Mouse (Mus musculus) heart, adult 9 months (tissue): ENCODE data around the gene Schip1.
A peak's percentile ranks its signal among the peaks of the same experiment; 100 is the strongest.
"Not testable (repeated sequence)": the region's sequence is repeated elsewhere in the genome, so short reads cannot be mapped to it uniquely, and the experiment has no call there.

Experiments used
- DNase-seq, 2 experiments: peaks; one replicate each; pipeline ENCODE4 v3.0.0; 2022; ENCODE audit warnings: low spot score in 2 of 2

Schip1 gene

GRCm38 (mm10) chr3:68064731-68065130 is at the start of gene Schip1:
Schip1 (plus strand) TSS chr3:68064802.
- DNase-seq, result no peak

- no peak for DNase-seq
Measured at GRCm38 (mm10) chr3:68015786-68016185, 48.8 kb upstream of the Schip1 start.

GRCm38 (mm10) chr3:68019401-68019800 is 45.2 kb upstream of the Schip1 start:
- DNase-seq, result no peak

GRCm38 (mm10) chr3:68036097-68036496 is 28.5 kb upstream of the Schip1 start:
- no peak for DNase-seq

- no peak for DNase-seq
Measured at GRCm38 (mm10) chr3:68042951-68043350, 21.7 kb upstream of the Schip1 start.

GRCm38 (mm10) chr3:68045475-68046416 is 18.9 kb upstream of the Schip1 start:
- DNase-seq, result no peak

- DNase-seq, result no peak
Measured at GRCm38 (mm10) chr3:68053538-68053937, 11.1 kb upstream of the Schip1 start.

- DNase-seq, result no peak
Measured at GRCm38 (mm10) chr3:68055071-68055470, 9.5 kb upstream of the Schip1 start.

- DNase-seq, result peak; percentile 24 to 61
Measured at GRCm38 (mm10) chr3:68056373-68057275, 8.0 kb upstream of the Schip1 start.

GRCm38 (mm10) chr3:68059162-68059800 is 5.3 kb upstream of the Schip1 start:
- DNase-seq, result no peak

- DNase-seq, result no peak
Measured at GRCm38 (mm10) chr3:68071395-68072386, 7.1 kb downstream of the Schip1 start.

- DNase-seq, result no peak
Measured at GRCm38 (mm10) chr3:68077406-68077805, 12.8 kb downstream of the Schip1 start.

GRCm38 (mm10) chr3:68085024-68085423 is 20.4 kb downstream of the Schip1 start:
- DNase-seq, result no peak

- no peak for DNase-seq
Measured at GRCm38 (mm10) chr3:68092108-68092507, 27.5 kb downstream of the Schip1 start.

- no peak for DNase-seq
Measured at GRCm38 (mm10) chr3:68096724-68097431, 32.3 kb downstream of the Schip1 start.

- not testable (repeated sequence) for DNase-seq
Measured at GRCm38 (mm10) chr3:68099561-68099960, 35.0 kb downstream of the Schip1 start.

- no peak for DNase-seq
Measured at GRCm38 (mm10) chr3:68101343-68101742, 36.7 kb downstream of the Schip1 start.

- DNase-seq, result no peak
Measured at GRCm38 (mm10) chr3:68105081-68105685, 40.6 kb downstream of the Schip1 start.

- peak in 1 of 2 experiments; percentile 3 for DNase-seq
Measured at GRCm38 (mm10) chr3:68121338-68121737, 56.7 kb downstream of the Schip1 start.
